Mouse (Mus musculus): Measurements from ENCODE around the gene Mipol1.
"Not testable (repeated sequence)": the region's sequence is repeated elsewhere in the genome, so short reads cannot be mapped to it uniquely, and the experiment has no call there.

Mipol1 gene

DNA sequence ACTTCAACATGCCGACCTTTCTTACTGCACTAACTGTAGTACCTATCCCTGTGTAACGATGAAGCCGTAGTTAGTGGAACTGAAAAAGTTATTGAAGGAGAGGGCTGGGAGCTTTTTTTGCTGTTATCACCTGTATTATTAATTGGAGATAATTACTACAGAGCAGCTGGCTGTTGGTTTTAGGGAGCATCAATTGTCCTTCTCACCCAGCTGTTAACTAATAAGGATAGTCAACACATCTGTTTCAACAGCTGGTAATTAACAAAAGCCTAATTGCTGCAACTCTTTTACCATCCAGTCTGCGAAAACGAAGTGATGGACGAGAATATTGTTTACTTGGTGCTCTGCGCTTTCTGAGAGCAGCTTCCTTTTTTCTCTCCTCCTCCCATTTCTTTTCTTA is 170.9 kb downstream of the Mipol1 start:
- in situ Hi-C loops (cut with MboI; ENCODE audit: unreplicated experiment in 2 of 2) = no loop called here

DNA sequence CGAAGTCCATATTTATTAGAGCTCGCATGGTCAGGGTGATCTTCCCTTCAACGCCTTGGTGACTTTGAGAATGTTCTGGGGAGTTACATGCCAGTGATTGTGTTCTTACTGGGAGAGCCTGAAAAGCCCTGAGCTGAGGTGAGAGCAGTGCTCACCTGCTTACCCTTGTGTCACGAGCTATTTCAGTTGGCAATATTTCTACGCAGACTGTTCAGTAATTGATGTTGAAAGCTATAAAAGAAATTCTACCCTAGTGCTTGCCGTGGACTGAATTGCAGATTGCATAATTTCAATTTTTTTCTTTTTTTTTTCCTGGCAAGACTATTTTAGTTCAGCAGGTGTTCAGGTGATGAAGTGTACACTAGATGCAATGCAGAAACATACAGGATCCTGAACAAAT is 172.1 kb downstream of the Mipol1 start:
- in situ Hi-C loops (cut with MboI; ENCODE audit: unreplicated experiment in 2 of 2) = no loop called here

DNA sequence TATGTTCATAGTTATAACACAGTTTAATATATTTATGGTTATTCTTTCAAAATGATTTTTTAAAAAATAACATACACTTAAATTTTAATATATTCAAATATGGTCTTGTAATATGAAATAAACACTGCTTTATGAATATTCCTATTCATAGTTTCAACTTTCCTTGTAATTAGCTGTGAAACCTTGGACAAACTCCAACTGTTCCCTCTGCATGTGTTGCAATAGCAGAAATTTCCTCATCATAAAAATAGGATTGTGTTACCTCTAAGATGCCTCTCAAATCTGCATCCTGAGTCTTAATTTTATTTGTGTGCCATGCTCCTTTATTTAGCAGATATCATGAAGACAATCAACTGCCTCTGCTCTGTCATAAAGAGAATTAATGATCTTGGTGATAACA is 179.7 kb downstream of the Mipol1 start:
- in situ Hi-C loops (cut with MboI; ENCODE audit: unreplicated experiment in 2 of 2) = no loop called here

DNA sequence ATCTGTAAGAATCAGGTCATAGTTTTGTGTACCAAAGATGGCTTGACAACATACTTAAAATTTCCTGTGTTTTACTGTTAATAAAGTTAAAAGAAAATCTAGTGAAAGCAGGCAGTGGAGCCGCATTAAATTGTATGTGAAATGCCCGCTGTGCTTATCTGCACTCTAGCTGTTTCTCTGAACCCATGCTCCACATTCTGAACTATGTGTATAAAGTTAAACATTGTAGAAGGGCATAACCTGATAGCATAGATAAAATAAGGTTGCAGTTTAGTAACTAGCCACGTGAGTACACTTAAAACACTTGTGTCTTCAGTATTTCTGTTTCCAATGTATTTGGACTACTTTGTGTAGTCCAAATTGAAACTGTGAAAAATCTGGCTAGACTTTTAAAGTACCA is 183.6 kb downstream of the Mipol1 start:
- in situ Hi-C loops (cut with MboI; ENCODE audit: unreplicated experiment in 2 of 2) = no loop called here

DNA sequence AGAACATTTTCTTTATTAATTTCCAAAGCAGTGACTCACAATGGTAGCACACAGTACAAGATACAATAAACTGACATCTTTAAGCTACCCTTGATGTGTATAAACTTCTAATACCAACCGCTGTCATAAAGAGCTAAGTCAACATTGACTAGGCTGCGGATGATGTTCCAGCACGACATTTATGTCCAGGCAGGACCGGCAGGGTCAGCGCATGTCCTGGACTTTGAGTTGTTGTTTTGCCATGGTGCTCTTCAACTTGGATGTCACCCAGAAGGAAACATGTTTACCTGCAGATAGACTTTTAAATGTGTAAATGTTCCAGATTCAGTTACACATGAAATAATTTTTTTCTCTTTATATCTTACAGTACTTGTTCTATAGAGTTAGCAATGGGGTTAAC is 194.7 kb downstream of the Mipol1 start:
- in situ Hi-C loops (cut with MboI; ENCODE audit: unreplicated experiment in 2 of 2) = no loop called here

DNA sequence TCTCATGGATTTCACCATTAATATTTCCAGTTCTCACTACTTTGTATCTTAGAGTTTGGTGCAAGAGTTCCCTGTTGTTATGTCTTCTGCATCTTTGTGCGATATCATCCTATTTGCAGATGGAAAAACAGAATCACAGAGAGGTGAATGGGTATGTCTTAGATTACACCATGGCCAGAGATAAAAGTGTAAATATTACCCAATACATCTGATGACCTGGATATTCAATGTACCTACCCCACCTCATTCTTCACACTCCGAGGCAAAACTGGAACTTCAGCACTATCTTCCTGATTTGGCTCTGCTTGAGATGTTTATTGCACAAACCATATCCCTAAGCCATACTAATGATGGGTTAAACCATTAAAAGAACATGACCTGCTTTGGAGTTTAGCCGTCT is 198.0 kb downstream of the Mipol1 start:
- in situ Hi-C loops (cut with MboI; ENCODE audit: unreplicated experiment in 2 of 2) = no loop called here

DNA sequence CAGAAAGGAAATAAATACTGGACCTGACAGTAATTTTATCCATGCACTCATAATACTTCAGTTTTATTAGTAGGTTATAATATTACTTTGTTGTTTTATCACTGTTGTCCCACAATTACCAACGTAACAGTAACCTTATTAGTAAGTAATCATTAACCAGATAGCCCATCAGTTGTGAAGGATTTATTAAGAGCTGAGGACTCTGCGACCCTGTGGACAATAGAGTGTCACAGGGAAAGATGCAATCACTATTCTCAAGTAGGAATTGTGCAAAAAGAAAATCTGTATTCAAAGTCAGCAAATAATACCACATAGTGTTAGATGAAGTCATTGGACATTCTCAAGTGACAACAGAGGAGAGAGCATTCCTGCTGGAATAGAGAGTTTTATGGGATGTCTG is 198.5 kb downstream of the Mipol1 start:
- in situ Hi-C loops (cut with MboI; ENCODE audit: unreplicated experiment in 2 of 2) = no loop called here

DNA sequence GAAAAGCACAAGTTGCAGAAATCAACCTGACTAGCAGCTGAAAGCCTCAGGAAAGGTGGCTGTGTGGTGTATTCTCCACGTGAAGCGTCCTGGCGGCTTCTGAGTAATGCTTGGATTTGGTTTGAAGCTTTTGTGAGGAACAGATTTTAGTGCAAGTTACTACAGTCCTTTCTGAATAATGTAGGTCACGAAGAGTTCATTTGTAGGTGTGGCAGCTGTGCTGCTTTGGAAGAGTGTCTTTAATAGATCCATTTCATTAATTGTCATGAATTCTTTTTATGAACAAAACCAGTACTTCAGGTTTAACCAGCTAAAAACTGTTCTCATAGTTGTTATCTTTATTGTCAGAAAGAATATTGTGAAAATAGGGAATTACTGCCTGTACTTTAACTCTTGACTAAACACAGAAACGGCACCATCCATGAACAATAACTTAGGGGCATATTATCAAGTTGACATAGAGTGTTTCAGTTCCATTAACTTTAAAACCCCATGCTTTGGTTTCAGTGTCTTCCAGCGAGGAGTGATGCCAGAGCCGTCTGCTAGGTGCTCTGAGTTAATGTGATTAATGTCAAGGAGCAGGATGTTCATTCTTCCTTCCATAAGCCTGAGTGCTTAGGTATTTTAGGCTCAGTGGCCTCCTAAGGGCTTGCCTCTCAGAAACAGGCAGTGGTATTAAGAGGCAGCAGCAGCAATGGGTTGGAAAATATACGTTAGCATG is 206.9 kb downstream of the Mipol1 start:
- in situ Hi-C loops (cut with MboI; ENCODE audit: unreplicated experiment in 2 of 2) = not testable (repeated sequence)

DNA sequence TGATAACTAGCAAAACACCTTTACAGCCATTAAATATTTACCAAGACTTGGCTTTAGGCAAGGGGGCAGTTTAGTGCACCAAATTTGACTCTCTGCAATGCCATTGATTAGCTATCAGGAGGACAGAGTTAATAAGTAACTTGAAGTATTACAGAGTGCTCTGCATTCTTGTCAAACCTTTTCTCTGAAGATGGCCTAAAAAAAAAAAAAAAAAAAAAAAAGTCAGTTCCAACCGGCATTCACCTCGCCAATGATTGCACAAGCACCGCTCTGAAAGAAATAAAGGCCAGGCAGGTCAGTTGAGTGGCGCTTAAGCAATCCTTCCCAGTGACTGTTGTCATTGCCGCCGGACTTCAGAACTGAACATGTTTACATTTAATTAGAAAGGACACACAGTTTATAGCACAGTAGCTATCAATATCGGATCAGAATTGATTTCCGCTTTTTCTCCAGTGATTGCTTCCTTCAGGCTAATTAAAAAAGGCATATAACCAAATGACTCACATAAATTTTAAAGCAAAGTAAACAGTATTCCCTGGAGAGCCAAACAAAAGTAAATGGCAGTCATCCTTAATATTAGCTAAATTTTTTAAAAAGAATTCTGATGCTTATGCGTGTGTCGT is 214.2 kb downstream of the Mipol1 start:
- in situ Hi-C loops (cut with MboI; ENCODE audit: unreplicated experiment in 2 of 2) = no loop called here

DNA sequence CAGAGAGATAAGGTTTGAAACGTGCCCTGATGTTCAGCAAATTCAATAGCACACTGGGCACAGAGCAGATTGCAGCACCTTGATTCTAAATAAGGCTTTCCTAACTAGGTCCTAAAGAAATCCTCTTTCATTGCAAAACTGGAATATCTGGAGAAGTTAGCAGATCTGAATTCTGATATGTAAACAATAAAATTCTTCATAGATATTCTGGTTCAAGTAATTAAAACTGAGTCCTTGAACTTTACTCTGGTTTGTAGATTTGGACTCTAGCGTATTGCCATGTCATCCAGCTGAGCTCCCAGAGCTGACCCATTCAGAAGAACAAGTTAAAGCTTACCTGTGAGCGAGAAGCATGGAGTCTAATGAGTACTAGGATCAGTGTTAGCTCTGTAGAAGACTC is 217.1 kb downstream of the Mipol1 start:
- in situ Hi-C loops (cut with MboI; ENCODE audit: unreplicated experiment in 2 of 2) = no loop called here

DNA sequence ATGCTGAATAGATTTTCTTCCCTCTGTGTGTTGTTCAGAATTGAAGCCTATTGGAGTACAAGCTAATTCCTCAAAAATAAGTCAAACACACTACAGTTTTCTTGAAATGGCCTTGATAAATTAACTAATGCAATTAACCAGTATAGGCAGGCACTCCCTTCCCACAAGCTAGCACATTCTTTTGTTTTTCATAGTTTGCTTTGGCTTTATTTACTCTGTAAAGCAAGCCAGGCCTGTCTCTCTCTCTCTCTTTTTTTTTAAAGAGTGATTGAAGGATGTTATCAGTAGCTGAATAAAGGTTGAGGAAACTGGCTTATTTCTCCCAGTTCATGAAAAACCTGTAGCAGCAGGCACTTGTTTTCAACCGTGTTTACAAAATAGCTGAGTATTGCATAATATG is 219.1 kb downstream of the Mipol1 start:
- in situ Hi-C loops (cut with MboI; ENCODE audit: unreplicated experiment in 2 of 2) = no loop called here

DNA sequence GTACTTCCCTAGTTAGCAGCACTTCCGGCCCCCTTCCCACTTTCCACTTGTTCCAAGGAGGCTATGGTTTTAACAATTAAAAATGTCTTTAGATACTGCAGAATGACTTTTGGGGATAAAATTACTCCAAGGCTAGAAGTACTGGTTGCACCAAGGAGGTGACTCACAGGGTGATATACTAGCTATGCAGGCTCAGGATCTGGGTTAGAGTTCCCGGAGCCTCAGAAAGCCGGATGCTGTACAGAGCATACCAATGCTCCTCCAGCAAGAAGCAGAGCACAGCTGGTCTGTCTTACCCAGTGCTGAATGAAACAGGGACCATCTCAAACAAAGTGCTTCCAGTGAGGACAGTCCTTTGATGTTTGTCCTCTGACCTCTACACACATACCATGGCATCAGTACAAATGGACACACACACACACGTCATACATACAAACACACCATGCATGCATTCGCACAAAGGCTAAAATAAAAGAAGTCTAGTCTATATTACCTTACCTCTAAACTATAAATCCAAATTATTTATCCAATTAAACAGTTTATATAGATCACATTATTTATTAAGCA is 219.9 kb downstream of the Mipol1 start:
- in situ Hi-C loops (cut with MboI; ENCODE audit: unreplicated experiment in 2 of 2) = no loop called here

DNA sequence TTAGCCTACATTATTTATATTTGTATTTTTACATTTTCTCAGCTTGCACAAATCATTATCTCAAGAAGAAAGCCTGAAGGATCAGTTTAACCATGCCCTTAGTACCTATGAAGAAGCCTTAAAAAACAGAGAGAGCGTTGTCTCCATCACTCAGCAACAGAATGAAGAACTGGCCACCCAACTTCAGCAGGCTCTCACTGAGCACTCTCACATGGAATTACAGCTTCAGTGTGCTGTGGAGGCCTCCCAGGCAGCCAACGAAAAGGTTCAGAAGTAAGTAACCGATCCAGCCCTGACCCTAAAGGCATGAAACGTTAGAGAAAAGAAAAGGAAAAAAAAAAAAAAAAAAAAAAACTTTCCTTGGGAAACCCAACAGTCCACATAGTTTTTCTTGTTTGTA is 226.7 kb downstream of the Mipol1 start:
- in situ Hi-C loops (cut with MboI; ENCODE audit: unreplicated experiment in 2 of 2) = no loop called here

DNA sequence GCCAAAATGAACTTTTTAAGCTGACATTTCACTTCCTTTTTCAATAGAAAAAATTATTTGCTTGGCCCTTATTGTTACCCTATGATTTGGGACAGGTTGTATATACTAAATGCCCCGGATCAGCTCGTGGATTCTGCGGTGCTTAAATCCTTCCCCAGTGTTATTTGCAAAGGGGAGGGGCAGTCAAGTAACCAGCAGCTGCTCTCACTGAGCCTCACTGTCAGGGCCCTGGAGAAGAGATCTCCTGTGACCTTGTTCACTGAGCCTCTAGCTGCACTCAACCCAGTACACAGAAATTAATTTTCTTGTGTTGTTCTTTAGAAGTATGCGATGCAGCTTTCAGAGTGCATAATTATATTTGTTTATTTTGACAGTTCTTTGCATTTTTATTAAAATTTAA is 227.1 kb downstream of the Mipol1 start:
- in situ Hi-C loops (cut with MboI; ENCODE audit: unreplicated experiment in 2 of 2) = no loop called here

DNA sequence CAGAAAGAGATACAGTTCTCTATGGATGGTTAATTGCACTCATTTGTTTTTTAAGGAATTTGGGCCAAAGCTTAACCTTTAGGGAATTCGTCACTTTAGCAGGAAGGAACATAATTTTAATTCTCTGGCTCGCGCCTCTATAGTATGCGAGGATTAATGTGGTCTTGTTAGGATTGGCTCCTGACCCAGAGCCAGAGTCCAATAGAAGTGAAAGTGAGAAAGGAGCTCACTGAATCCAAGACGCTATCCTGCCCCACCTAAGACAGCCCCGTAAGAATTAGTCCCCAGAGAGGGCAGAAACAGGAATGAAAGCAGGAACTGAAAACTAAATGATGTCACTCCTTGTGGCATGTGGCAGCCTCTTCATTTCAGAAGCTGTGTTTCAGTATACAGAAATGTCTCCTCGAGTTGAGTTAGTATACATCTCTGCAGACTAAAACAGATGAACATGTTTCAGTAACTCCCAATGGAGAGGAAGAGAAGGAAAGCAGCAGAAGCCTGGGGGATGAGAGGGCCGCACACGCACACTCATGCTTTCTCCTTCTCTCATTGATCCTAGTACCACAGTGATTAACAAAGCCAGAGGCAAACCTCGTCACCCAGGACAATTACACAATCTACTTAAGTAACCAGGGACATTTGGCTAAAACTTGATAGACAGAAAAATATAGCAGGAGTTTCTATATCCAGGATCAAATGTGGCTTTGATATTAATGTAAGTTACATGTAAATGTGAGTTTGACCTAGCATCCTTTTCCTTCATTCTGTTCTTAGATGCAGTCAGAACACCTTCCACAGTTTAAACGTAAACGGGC is 234.5 kb downstream of the Mipol1 start:
- in situ Hi-C loops (cut with MboI; ENCODE audit: unreplicated experiment in 2 of 2) = no loop called here

DNA sequence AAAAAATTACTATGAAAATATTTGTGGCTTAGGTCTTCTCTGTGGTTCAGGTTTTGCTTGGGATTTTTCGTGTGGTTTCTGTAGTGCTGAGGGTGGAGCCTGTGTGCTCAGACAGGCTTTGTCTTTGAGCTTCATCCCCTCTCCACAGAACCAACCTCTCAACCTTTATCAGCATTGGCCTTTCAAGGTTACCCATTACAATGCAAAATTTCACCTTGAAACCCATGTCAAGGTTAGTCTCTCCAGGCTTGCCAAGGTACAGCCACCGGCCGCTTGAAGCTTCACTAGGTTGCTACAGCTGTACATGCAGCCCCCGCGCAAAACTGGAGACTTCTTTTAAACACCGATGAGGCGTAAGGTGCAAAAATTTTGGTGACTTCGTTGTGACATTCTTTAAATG is 241.6 kb downstream of the Mipol1 start:
- in situ Hi-C loops (cut with MboI; ENCODE audit: unreplicated experiment in 2 of 2) = no loop called here

DNA sequence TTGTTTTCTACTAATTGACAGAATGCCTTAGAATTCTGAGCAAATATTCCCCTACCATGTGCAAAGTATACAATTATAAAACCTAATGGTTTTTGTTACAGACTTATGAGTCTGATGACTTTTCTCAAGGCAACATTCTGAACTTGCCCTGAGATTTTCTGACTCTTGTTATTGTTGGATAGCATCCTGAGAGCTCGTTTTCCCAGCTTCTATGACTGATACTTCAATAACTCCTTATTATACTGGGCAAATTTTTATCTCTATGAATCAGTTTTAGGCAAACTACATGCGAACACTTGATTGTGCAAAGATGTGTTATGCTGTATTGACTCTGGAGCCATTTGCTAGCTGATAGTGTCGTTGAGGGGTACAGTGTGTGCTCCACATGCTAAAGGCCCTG is 246.6 kb downstream of the Mipol1 start:
- in situ Hi-C loops (cut with MboI; ENCODE audit: unreplicated experiment in 2 of 2) = no loop called here

DNA sequence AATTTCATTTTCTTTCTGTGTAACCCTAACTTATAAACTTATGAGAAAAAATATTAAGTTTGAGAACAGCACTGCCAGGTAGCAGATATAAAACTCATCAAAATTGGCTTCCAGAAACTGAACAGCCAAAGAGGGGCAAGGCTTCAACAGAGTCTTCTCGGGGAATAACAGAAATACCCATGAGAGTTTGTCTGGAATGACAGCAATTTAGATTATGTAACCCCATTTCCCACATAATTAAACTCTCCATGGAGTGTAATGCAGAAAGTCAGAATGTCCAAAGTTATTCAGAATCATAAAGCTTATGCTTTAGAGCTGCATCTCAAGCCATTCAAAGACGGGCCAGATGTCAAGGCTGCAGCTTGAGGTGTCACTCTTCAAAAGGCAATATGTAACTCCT is 251.6 kb downstream of the Mipol1 start:
- in situ Hi-C loops (cut with MboI; ENCODE audit: unreplicated experiment in 2 of 2) = no loop called here

DNA sequence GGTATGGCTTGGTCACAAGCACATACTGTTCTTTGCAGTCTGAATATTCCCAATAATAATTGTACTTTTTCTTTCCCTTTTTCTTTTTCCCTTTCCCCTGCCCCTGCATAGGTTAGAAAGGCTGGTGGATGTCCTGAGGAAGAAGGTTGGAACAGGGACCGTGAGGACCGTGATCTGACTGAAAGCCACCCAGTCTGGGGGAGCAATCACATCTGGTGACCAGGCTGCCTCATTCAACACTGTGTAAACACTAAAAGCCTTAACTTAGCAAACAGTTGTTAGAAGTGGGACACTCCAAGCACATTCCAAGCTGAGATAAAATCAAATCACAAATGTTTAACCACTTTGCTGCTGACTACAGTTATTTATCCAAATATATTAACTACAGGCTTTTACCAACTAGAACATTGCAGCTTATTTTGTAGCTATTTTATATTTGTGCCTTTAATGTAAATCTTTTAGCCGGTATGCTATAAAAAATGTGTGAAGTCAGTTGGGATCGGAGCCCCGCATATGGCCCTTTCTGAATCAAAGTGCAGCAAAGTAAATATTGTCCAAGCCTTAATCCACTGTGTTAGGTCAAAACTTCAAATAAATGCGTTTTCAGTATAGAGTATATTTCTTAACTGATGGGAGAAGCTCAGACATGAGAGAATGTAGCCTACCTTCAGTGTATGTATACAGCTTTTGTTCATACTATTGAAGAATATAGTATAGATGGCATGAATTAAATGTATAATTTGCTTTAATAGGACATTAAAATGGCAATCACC is 266.3 kb downstream of the Mipol1 start:
- in situ Hi-C loops (cut with MboI; ENCODE audit: unreplicated experiment in 2 of 2) = no loop called here

DNA sequence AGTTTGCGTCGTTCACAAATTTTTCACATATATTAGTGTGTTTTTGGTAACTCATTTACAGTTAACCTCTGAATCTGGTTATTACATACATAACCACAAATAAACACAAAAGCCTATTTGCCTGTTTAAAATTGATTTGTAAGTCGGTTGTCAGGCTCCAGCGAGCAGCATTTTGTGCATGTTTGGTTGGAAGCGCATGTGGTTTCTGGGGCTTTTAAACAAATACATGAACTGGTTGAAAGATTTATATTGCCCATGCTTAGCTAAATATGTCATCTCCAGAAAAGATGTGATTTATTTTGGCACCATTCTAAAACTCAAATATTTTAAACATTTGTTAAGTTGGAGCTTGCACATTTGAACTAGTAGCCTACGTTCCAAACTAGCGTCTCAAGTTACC is 270.0 kb downstream of the Mipol1 start:
- in situ Hi-C loops (cut with MboI; ENCODE audit: unreplicated experiment in 2 of 2) = no loop called here

DNA sequence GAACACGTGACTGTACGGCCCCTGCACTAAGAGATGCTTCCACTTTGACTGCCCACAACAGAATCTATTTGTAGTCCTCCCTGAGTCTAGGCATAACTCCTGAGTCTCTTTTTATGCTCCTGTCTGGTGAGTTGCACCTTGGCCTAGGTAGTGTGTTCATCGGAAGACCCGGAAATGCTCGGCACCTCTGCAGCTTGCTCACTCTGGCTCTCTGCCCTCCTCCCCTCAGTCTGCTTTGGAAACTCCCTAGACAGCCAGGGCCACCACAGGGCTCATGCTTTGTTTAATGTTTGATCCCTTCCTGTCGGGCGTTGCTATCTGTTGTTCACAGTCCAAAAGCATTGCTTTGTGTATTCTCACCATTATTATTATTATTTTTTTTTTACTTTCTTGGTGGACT is 275.1 kb downstream of the Mipol1 start:
- in situ Hi-C loops (cut with MboI; ENCODE audit: unreplicated experiment in 2 of 2) = no loop called here

Data from v-Abl transformed pro-B cells (cell line).